Mouse (Mus musculus) liver, embryonic 16.5 days (tissue): ENCODE data around the gene Fam83b. TPM values are rescaled to one million over a fixed set of nuclear protein-coding genes. Genes with fewer than 3 reads are reported as not detected.

Experiments
- ATAC-seq: fragments of 200-750 bp; cut with Nextera tagmentation; 2 replicates; pipeline ENCODE4 v1.8.0; 2017; ENCODE audit warnings: low read depth, mild to moderate bottlenecking, moderate number of reproducible peaks, moderate library complexity
- H3K27ac ChIP-seq: fragments of 300-500 bp; sonication (generic); 2 replicates; pipeline ENCODE4 v1.5.1; 2014; ENCODE audit warnings: mild to moderate bottlenecking, low read length
- H3K27me3 ChIP-seq: fragments of 300-500 bp; sonication (generic); 2 replicates; pipeline ENCODE4 v1.6.1; 2014; ENCODE audit warnings: low read depth, low read length, mixed read lengths; ENCODE audit not compliant: control insufficient read depth, insufficient read depth
- H3K36me3 ChIP-seq: fragments of 300-500 bp; sonication (generic); 2 replicates; pipeline ENCODE4 v1.6.1; 2014; ENCODE audit warnings: mild to moderate bottlenecking; ENCODE audit not compliant: control insufficient read depth, insufficient read depth
- H3K4me1 ChIP-seq: fragments of 300-500 bp; sonication (generic); 2 replicates; pipeline ENCODE4 v1.6.1; 2014; ENCODE audit warnings: low read depth, low read length, mixed read lengths; ENCODE audit not compliant: control insufficient read depth
- H3K4me2 ChIP-seq: fragments of 300-500 bp; sonication (generic); 2 replicates; pipeline ENCODE4 v1.6.1; 2014; ENCODE audit warnings: low read depth, low read length, mixed read lengths
- H3K4me3 ChIP-seq: fragments of 300-500 bp; sonication (generic); 2 replicates; pipeline ENCODE4 v1.5.1; 2014; ENCODE audit warnings: low read depth, mild to moderate bottlenecking, low read length
- H3K9ac ChIP-seq: fragments of 300-500 bp; sonication (generic); 2 replicates; pipeline ENCODE4 v1.6.1; 2014; ENCODE audit warnings: low read depth, low read length
- H3K9me3 ChIP-seq: fragments of 300-500 bp; sonication (generic); replicated peaks from 2 replicates; pipeline ENCODE4 v1.6.1; 2016; ENCODE audit warnings: low read length; ENCODE audit not compliant: control insufficient read depth
- WGBS: fragments of 180-500 bp; shearing (Covaris S2); extraction: QIAGEN DNeasy Blood & Tissue Kit; methylation state at CpG from one replicate; pipeline ENCODE4 v1.1.7; 2014; ENCODE audit not compliant: insufficient replicate concordance; 5-methylcytosine and 5-hydroxymethylcytosine counted together
- polyA plus RNA-seq: library from polyadenylated mRNA; unstranded; fragments of >200 nt; fragmentation: Nextera tagmentation; extraction: Ambion mirVana; gene quantifications from 2 replicates; pipeline ENCODE4 v1.2.1, GENCODE M21; 2015

The Fam83b gene
- 0.05 and 0.18 TPM in 2 replicates for polyA plus RNA-seq

GRCm38 (mm10) chr9:76566515-76567280 lies at the start of gene Fam83b:
Gene Fam83b (minus strand): TSS chr9:76567116.
- Histone ChIP-seq H3K9me3 (no peaks in the 10 kb centered on the region), H3K27me3 (peaks cover 7% of the 10 kb centered on the region), H3K4me1 (no peaks in the 10 kb centered on the region), H3K4me3 (peak within 1 kb of the TSS; percentile 51), H3K36me3 (no peaks in the 10 kb centered on the region), H3K27ac (no peak within 1 kb of the TSS), H3K4me2 (peak within 1 kb of the TSS; percentile 66), H3K9ac (no peak within 1 kb of the TSS)
- WGBS = 2% methylated on average over 38 of the region's 40 CpGs
- peak; percentile 72; the same call in 1 of the 2 replicates for ATAC-seq

GRCm38 (mm10) chr9:76614165-76614564 lies 47.2 kb upstream of the Fam83b start:
- ATAC-seq = no peak
- Histone ChIP-seq H3K36me3 (no peaks in the 10 kb centered on the region), H3K27me3 (no peaks in the 10 kb centered on the region), H3K4me3 (no peak overlapping the region), H3K9me3 (no peaks in the 10 kb centered on the region), H3K4me1 (no peaks in the 10 kb centered on the region), H3K27ac (no peak overlapping the region), H3K4me2 (no peak overlapping the region), H3K9ac (no peak overlapping the region)
- 56% methylated on average over 4 of the region's 4 CpGs for WGBS

GRCm38 (mm10) chr9:76603744-76604143 lies 36.8 kb upstream of the Fam83b start:
- H3K9ac ChIP-seq = no peak overlapping the region
- no peaks in the 10 kb centered on the region for H3K4me1 ChIP-seq
- no peak overlapping the region for H3K4me2 ChIP-seq
- no peaks in the 10 kb centered on the region for H3K36me3 ChIP-seq
- H3K27ac ChIP-seq = no peak overlapping the region
- no peaks in the 10 kb centered on the region for H3K9me3 ChIP-seq
- no peak overlapping the region for H3K4me3 ChIP-seq
- no peak for ATAC-seq
- WGBS = 51% methylated on average over 5 of the region's 5 CpGs
- H3K27me3 ChIP-seq = no peaks in the 10 kb centered on the region

GRCm38 (mm10) chr9:76602874-76603273 lies 36.0 kb upstream of the Fam83b start:
- 52% methylated on average over 2 of the region's 2 CpGs for WGBS
- Histone ChIP-seq H3K36me3 (no peaks in the 10 kb centered on the region), H3K9me3 (no peaks in the 10 kb centered on the region), H3K27me3 (no peaks in the 10 kb centered on the region), H3K9ac (no peak overlapping the region), H3K4me2 (no peak overlapping the region), H3K27ac (no peak overlapping the region), H3K4me3 (no peak overlapping the region), H3K4me1 (no peaks in the 10 kb centered on the region)
- ATAC-seq = no peak

GRCm38 (mm10) chr9:76597395-76597794 lies 30.5 kb upstream of the Fam83b start:
- no peaks in the 10 kb centered on the region for H3K9me3 ChIP-seq
- no peaks in the 10 kb centered on the region for H3K36me3 ChIP-seq
- ATAC-seq = no peak
- H3K27me3 ChIP-seq = no peaks in the 10 kb centered on the region
- 49% methylated on average over 4 of the region's 4 CpGs for WGBS
- no peak overlapping the region for H3K4me3 ChIP-seq
- no peaks in the 10 kb centered on the region for H3K4me1 ChIP-seq
- H3K9ac ChIP-seq = no peak overlapping the region
- H3K4me2 ChIP-seq = no peak overlapping the region
- H3K27ac ChIP-seq = no peak overlapping the region

- H3K27me3 ChIP-seq = no peaks in the 10 kb centered on the region
- H3K4me1 ChIP-seq = no peaks in the 10 kb centered on the region
- H3K4me3 ChIP-seq = no peak overlapping the region
- no peak overlapping the region for H3K27ac ChIP-seq
- H3K36me3 ChIP-seq = no peaks in the 10 kb centered on the region
- no peaks in the 10 kb centered on the region for H3K9me3 ChIP-seq
- no peak overlapping the region for H3K9ac ChIP-seq
- ATAC-seq = no peak
- no peak overlapping the region for H3K4me2 ChIP-seq
- 33% methylated on average over 2 of the region's 2 CpGs for WGBS
These were observed 26.9 kb upstream of the Fam83b start for GRCm38 (mm10) chr9:76593841-76594240.

- H3K4me1 ChIP-seq = no peaks in the 10 kb centered on the region
- WGBS = 37% methylated on average over 6 of the region's 6 CpGs
- no peak overlapping the region for H3K27ac ChIP-seq
- no peak overlapping the region for H3K4me3 ChIP-seq
- ATAC-seq = no peak
- H3K36me3 ChIP-seq = no peaks in the 10 kb centered on the region
- H3K4me2 ChIP-seq = no peak overlapping the region
- H3K27me3 ChIP-seq = no peaks in the 10 kb centered on the region
- H3K9me3 ChIP-seq = no peaks in the 10 kb centered on the region
- no peak overlapping the region for H3K9ac ChIP-seq
These were observed 17.0 kb upstream of the Fam83b start for GRCm38 (mm10) chr9:76583943-76584342.

- H3K4me2 ChIP-seq = no peak overlapping the region
- WGBS = 66% methylated on average over 5 of the region's 5 CpGs
- no peak overlapping the region for H3K4me3 ChIP-seq
- no peaks in the 10 kb centered on the region for H3K36me3 ChIP-seq
- no peaks in the 10 kb centered on the region for H3K27me3 ChIP-seq
- no peak overlapping the region for H3K9ac ChIP-seq
- no peaks in the 10 kb centered on the region for H3K4me1 ChIP-seq
- no peak overlapping the region for H3K27ac ChIP-seq
- no peaks in the 10 kb centered on the region for H3K9me3 ChIP-seq
- ATAC-seq = no peak
These were observed 15.1 kb upstream of the Fam83b start for GRCm38 (mm10) chr9:76581966-76582365.

- H3K27ac ChIP-seq = no peak overlapping the region
- no peaks in the 10 kb centered on the region for H3K36me3 ChIP-seq
- H3K4me1 ChIP-seq = no peaks in the 10 kb centered on the region
- peak overlapping the region; percentile 66 for H3K4me2 ChIP-seq
- peak overlapping the region; percentile 51 for H3K4me3 ChIP-seq
- no peak for ATAC-seq
- no peaks in the 10 kb centered on the region for H3K9me3 ChIP-seq
- peaks cover 7% of the 10 kb centered on the region for H3K27me3 ChIP-seq
- no peak overlapping the region for H3K9ac ChIP-seq
- WGBS = 6% methylated on average over 13 of the region's 13 CpGs
These were observed 352 bp upstream of the Fam83b start for GRCm38 (mm10) chr9:76567281-76567655.
